Mouse (Mus musculus): ENCODE measurements around the gene Glo1.

DNA sequence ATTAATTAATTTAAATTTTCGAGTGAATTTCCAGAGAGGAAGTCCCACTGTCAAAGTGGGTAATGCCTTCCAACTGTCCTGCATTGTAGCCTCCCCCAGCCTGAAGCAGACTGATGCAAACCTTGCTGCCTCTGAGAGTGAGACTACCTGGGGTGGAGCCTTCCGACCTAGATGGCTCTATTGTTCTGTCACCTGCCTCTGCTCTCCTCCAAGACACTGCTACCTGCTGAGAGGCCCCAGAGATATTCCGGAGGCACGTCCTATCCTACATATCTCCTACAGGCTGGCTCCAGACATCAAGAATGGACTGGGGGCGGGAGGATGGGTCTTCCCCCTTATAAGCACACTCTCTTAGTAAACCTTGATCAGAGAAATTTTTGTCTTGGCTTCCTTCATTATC, 28.4 kb downstream of the Glo1 start:
- TF ChIP-seq POLR2A (IDR thresholded peaks at IDR 0.05; ENCODE audit: low read depth, low read length) (no peak), CTCF (IDR thresholded peaks at IDR 0.05; ENCODE audit: borderline replicate concordance, insufficient read depth, low read length) (no peak)

All from embryonic fibroblast, embryonic 13.5 days (primary cell).